Mouse (Mus musculus) cerebellum, adult 2 months (tissue): ENCODE measurements around the gene Ptges3.

Experiments
- CTCF ChIP-seq: fragments of 200-500 bp; IDR thresholded peaks from 2 replicates; pipeline ENCODE4 v1.5.1; 2011; ENCODE audit warnings: low read depth, mild to moderate bottlenecking, control low read depth, low read length, moderate library complexity, borderline replicate concordance; ENCODE audit not compliant: insufficient read depth
- POLR2A ChIP-seq: fragments of 200-500 bp; IDR thresholded peaks from 2 replicates; pipeline ENCODE4 v1.6.1; 2011; ENCODE audit warnings: low read length, control low read depth, borderline replicate concordance; ENCODE audit not compliant: insufficient read depth

DNA sequence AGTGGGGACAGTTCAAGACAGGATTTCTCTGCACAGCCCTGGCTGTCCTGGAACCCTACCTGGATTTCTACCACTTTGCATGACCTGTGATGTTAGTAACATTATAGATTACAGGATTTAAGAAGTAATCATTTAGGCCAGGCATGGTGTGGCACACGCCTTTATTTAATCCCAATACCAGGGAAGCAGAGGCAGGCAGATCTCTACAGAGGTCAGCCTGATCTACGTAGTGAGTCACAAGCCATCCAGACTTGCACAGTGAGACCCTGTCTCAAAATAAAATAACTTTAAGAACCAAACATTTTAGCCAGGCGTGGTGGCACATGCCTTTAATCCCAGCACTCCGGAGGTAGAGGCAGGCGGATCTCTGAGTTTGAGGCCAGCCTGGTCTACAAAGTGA is 36.6 kb upstream of the Ptges3 start:
- no peak for TF ChIP-seq CTCF
- TF ChIP-seq POLR2A = no peak
